Mouse (Mus musculus) heart, embryonic 14.5 days (tissue): ENCODE measurements around the gene Gart. TPM values are rescaled to one million over a fixed set of nuclear protein-coding genes. Genes with fewer than 3 reads are reported as not detected.

Experiments used
- ATAC-seq: fragments of 200-750 bp; cut with Nextera tagmentation; 2 replicates; pipeline ENCODE4 v1.8.0; 2017; ENCODE audit warnings: low read depth, moderate TSS enrichment; ENCODE audit not compliant: insufficient number of reproducible peaks, insufficient read depth, low FRiP score
- H3K27ac ChIP-seq, 2 experiments: fragments of 200-500 bp in 1 of 2; fragments of 300-500 bp in 1 of 2; sonication (generic) in 1 of 2; replicated peaks in 1 of 2; 2 replicates each; pipeline ENCODE4 v1.5.1; 2012 to 2014; ENCODE audit warnings: low read depth in 2 of 2, low read length in 2 of 2, control low read depth in 1 of 2, mild to moderate bottlenecking in 1 of 2, mixed read lengths in 1 of 2; ENCODE audit not compliant: control insufficient read depth in 1 of 2, insufficient read depth in 1 of 2
- H3K27me3 ChIP-seq: fragments of 300-500 bp; sonication (generic); 2 replicates; pipeline ENCODE4 v1.6.1; 2014; ENCODE audit warnings: mild to moderate bottlenecking, low read length, control low read depth; ENCODE audit not compliant: control insufficient read depth, insufficient read depth
- H3K36me3 ChIP-seq: fragments of 300-500 bp; sonication (generic); 2 replicates; pipeline ENCODE4 v1.6.1; 2014; ENCODE audit warnings: mild to moderate bottlenecking, control low read depth, low read length, mixed read lengths; ENCODE audit not compliant: control insufficient read depth, insufficient read depth
- H3K4me1 ChIP-seq, 2 experiments: fragments of 200-500 bp in 1 of 2; fragments of 300-500 bp in 1 of 2; sonication (generic) in 1 of 2; 2 replicates each; pipeline ENCODE4 v1.6.1; 2012 to 2014; ENCODE audit warnings: low read length in 2 of 2, control low read depth in 1 of 2, mixed read lengths in 1 of 2; ENCODE audit not compliant: control insufficient read depth in 2 of 2, insufficient read depth in 2 of 2
- H3K4me2 ChIP-seq: fragments of 300-500 bp; sonication (generic); 2 replicates; pipeline ENCODE4 v1.6.1; 2014; ENCODE audit warnings: mild to moderate bottlenecking, low read length
- H3K4me3 ChIP-seq, 2 experiments: fragments of 200-500 bp in 1 of 2; fragments of 300-500 bp in 1 of 2; sonication (generic) in 1 of 2; 2 replicates each; pipeline ENCODE4 v1.5.1; 2012 to 2014; ENCODE audit warnings: low read length in 2 of 2, mild to moderate bottlenecking in 2 of 2, control low read depth in 1 of 2, low read depth in 1 of 2, moderate library complexity in 1 of 2; ENCODE audit not compliant: control insufficient read depth in 1 of 2, insufficient read depth in 1 of 2
- H3K9ac ChIP-seq: fragments of 300-500 bp; sonication (generic); 2 replicates; pipeline ENCODE4 v1.6.1; 2014; ENCODE audit warnings: mild to moderate bottlenecking, low read length
- H3K9me3 ChIP-seq: fragments of 300-500 bp; sonication (generic); 2 replicates; pipeline ENCODE4 v1.6.1; 2016; ENCODE audit warnings: low read length, control low read depth; ENCODE audit not compliant: control insufficient read depth
- WGBS: fragments of 180-500 bp; shearing (Covaris S2); extraction: QIAGEN DNeasy Blood & Tissue Kit; methylation state at CpG from one replicate; pipeline ENCODE4 v1.1.7; 2014; 5-methylcytosine and 5-hydroxymethylcytosine counted together
- polyA plus RNA-seq: library from polyadenylated mRNA; unstranded; fragments of >200 nt; fragmentation: Nextera tagmentation; extraction: Ambion mirVana; gene quantifications from 2 replicates; pipeline ENCODE4 v1.2.1, GENCODE M21; 2014

Gene Gart
- polyA plus RNA-seq, 1 experiment from 2014 or later: 56.2 TPM

DNA sequence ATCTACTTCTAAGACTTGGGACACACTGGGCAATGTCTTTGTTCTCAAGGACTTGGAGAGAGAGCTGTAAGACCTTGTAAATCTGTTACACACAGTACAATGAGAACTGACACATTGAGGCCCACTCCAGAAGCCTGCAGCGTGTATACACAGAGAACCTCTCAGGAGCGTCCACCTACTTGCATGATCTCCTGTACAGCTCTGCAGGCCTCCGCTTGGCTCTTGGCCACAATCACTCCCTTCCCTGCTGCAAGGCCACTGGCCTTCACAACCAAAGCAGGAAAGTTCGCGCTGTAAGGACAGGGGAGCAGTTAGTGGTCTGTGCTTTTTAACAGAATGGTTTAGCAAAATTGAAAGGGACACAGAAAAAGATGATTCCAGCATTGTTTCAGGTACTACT, 7.6 kb downstream of the Gart start:
- 92% methylated on average over 5 of the region's 5 CpGs for WGBS
- Histone ChIP-seq H3K4me3 (no peak overlapping the region), H3K27ac (no peak overlapping the region), H3K4me2 (no peak overlapping the region), H3K4me1 (no peaks in the 10 kb centered on the region), H3K9ac (no peak overlapping the region), H3K36me3 (peaks cover 83% of the 10 kb centered on the region), H3K9me3 (no peaks in the 10 kb centered on the region), H3K27me3 (no peaks in the 10 kb centered on the region)
- ATAC-seq: no peak

DNA sequence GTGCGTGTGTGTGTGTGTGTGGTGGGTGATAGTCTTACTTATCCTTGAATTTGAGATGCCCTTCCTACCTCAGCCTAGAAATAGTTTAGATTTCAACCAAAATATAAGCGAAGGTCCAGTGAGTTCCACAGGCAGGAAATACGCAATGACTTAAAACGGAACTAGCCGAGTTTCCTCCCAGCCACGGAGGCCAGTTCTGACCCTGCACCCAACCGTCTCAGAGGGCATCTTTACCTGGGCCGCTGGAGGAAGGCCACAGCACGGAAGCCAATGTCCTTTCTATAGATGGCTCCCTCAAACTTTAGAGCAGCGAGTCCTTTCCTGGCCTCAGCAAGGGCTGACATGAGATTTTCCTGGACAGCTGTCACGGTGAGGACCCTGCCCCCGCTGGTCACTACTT, 13.1 kb downstream of the Gart start:
- Histone ChIP-seq H3K36me3 (peaks cover 93% of the 10 kb centered on the region), H3K4me3 (no peak overlapping the region), H3K9ac (no peak overlapping the region), H3K27ac (no peak overlapping the region), H3K4me2 (no peak overlapping the region), H3K27me3 (no peaks in the 10 kb centered on the region), H3K9me3 (no peaks in the 10 kb centered on the region), H3K4me1 (no peaks in the 10 kb centered on the region)
- ATAC-seq: no peak
- WGBS: 89% methylated on average over 12 of the region's 12 CpGs

DNA sequence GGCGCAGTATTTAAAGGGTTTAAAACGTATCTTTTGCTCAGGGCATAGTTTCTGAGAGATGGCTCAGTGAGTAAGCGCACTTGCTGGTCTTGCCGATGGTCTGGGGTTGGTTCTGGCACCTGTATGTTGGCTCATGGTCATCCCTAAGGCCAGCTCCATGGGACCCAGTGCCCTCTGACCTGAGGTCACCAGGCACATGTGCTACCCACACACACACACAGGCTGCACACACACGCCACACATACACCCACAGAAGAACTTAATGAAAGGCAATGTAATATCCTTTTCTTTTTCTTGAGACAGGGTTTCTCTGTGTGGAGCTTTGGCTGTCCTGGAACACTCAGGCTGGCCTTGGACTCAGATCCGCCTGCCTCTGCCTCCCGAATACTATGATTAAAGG, 13.8 kb downstream of the Gart start:
- H3K36me3 ChIP-seq: peaks cover 93% of the 10 kb centered on the region
- no peak overlapping the region for H3K9ac ChIP-seq
- no peak for ATAC-seq
- H3K9me3 ChIP-seq: no peaks in the 10 kb centered on the region
- H3K27ac ChIP-seq: no peak overlapping the region
- 93% methylated on average over 7 of the region's 7 CpGs for WGBS
- no peak overlapping the region for H3K4me2 ChIP-seq
- no peak overlapping the region for H3K4me3 ChIP-seq
- no peaks in the 10 kb centered on the region for H3K27me3 ChIP-seq
- H3K4me1 ChIP-seq: no peaks in the 10 kb centered on the region

DNA sequence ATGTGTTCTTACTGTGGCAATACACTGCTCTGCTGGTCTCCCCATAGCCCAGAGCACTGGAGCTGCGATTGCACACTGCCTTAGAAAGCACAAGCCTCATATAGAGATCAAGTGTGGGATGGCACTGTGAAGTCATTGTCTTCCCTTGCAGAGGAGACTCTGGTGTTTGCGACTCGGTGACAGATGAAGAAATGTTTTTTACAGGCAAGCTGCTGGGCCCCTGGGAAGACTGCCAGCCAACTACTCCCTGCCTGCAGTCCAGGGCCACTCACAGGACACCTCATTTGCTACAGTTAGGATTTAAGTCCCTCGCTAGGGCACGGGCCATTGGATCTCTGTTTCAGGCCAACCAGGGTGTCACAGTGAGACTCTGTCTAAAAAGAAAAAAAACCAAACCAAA, 14.3 kb downstream of the Gart start:
- Histone ChIP-seq H3K9me3 (no peaks in the 10 kb centered on the region), H3K27me3 (no peaks in the 10 kb centered on the region), H3K36me3 (peaks cover 93% of the 10 kb centered on the region), H3K9ac (no peak overlapping the region), H3K4me3 (no peak overlapping the region), H3K4me2 (no peak overlapping the region), H3K4me1 (no peaks in the 10 kb centered on the region), H3K27ac (no peak overlapping the region)
- WGBS: 76% methylated on average over 5 of the region's 5 CpGs
- ATAC-seq: no peak

DNA sequence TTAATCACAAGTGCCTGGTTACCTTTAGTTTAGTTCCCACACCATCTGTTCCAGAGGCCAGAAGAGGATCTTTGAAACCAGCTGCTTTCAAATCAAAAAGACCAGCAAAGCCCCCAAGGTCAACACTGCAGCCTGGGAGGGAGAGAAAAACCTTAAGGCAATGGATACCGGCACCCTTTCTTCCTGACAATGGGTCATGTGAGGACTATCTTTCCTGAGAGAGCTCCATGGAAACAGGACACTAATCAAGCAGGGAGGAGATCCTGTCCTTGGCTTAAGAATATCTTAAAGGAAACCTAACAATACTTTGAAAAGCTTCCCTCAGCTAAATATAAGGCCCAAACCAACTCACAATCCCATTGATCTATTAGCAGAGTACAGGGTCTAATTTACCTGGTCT, 16.2 kb downstream of the Gart start:
- H3K9me3 ChIP-seq: no peaks in the 10 kb centered on the region
- no peak overlapping the region for H3K4me2 ChIP-seq
- peaks cover 92% of the 10 kb centered on the region for H3K36me3 ChIP-seq
- H3K27me3 ChIP-seq: no peaks in the 10 kb centered on the region
- 55% methylated on average over 1 of the region's 1 CpGs for WGBS
- no peak overlapping the region for H3K27ac ChIP-seq
- no peak overlapping the region for H3K4me3 ChIP-seq
- H3K4me1 ChIP-seq: no peaks in the 10 kb centered on the region
- no peak for ATAC-seq
- no peak overlapping the region for H3K9ac ChIP-seq

DNA sequence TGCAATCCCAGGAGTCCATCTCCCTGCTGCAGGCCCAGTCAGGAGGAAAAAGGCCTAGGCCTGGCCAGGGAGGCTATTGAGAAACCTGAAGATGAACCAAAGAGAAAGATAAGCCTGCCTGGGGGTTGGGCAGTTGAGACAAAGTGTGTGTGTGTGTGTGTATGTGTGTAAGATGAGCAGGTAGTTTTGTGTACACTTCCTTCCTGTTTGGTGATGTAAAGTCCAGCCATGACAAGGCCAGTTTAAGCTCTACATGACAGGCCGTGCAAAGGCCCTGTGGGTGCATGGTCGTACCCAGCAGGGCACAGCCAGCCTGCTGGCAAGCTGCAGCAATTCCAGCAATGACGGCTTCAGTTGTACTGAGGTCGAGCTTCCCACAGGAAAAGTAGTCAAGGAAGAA, 17.0 kb downstream of the Gart start:
- Histone ChIP-seq H3K9me3 (no peaks in the 10 kb centered on the region), H3K4me3 (no peak overlapping the region), H3K27ac (no peak overlapping the region), H3K4me2 (no peak overlapping the region), H3K9ac (no peak overlapping the region), H3K4me1 (no peaks in the 10 kb centered on the region), H3K36me3 (peaks cover 92% of the 10 kb centered on the region), H3K27me3 (no peaks in the 10 kb centered on the region)
- WGBS: 89% methylated on average over 4 of the region's 4 CpGs
- no peak for ATAC-seq

DNA sequence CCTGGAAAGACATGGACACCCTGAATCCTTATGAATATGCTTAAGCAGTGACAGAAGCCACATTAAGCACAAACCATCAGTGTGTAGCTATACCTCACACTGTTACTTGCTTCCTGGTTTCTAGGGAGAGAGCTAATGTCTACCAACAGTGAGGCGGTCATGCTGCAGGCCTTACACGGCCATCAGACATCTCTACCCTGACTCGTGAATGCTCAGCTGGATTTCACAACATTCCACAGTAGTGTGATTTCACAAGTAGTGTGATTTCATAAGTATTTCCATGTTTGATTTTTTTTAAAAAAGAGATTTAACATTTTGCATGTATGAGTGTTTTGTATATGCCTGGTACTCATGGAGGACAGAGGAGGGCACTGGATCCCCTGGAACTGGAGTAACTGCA, 18.1 kb downstream of the Gart start:
- WGBS: 84% methylated on average over 3 of the region's 3 CpGs
- no peak for ATAC-seq
- Histone ChIP-seq H3K4me3 (no peak overlapping the region), H3K9me3 (no peaks in the 10 kb centered on the region), H3K4me2 (no peak overlapping the region), H3K9ac (no peak overlapping the region), H3K27me3 (no peaks in the 10 kb centered on the region), H3K36me3 (peaks cover 97% of the 10 kb centered on the region), H3K27ac (no peak overlapping the region), H3K4me1 (no peaks in the 10 kb centered on the region)

DNA sequence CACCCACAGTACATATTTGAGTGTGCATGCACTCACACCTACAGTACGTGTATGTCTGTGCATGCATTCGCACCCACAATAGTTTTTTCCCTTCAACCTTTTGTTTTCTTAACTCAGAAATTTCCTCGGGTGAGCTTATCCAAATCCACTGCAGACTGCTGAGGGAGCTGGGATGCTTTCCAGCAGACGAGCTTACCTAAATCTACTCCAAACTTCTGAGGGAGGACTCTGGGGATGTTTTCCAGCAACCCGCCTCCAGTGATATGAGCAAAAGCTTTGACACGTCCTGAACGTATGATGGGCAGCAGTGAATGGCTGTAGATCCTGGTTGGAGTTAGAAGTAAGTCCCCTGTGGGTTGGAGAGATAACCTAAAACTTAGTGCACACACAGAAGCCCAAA, 18.9 kb downstream of the Gart start:
- Histone ChIP-seq H3K4me1 (no peaks in the 10 kb centered on the region), H3K9me3 (no peaks in the 10 kb centered on the region), H3K27ac (no peak overlapping the region), H3K27me3 (no peaks in the 10 kb centered on the region), H3K4me3 (no peak overlapping the region), H3K9ac (no peak overlapping the region), H3K4me2 (no peak overlapping the region), H3K36me3 (peaks cover 97% of the 10 kb centered on the region)
- WGBS: 84% methylated on average over 7 of the region's 7 CpGs
- ATAC-seq: no peak
